Mouse (Mus musculus) E14TG2a.4 (cell line): ENCODE results near the gene Gm11569.
"Not testable (repeated sequence)": the region's sequence is repeated elsewhere in the genome, so short reads cannot be mapped to it uniquely, and the experiment has no call there.

Experiments used
- H3K27me3 ChIP-seq: 2 replicates; pipeline ENCODE4 v1.6.1; 2014; ENCODE audit warnings: low read length, control low read depth; ENCODE audit not compliant: insufficient read depth
- H3K36me3 ChIP-seq: 2 replicates; pipeline ENCODE4 v1.6.1; 2014; ENCODE audit warnings: low read length, control low read depth; ENCODE audit not compliant: insufficient read depth
- H3K4me1 ChIP-seq: replicated peaks from 2 replicates; pipeline ENCODE4 v1.6.1; 2014; ENCODE audit warnings: low read depth, low read length, control low read depth
- H3K4me3 ChIP-seq: replicated peaks from 2 replicates; pipeline ENCODE4 v1.5.1; 2014; ENCODE audit warnings: mild to moderate bottlenecking, low read length
- H3K9me3 ChIP-seq: 2 replicates; pipeline ENCODE4 v1.6.1; 2014; ENCODE audit warnings: low read length, control low read depth
- CTCF ChIP-seq: conservative IDR thresholded peaks from 2 replicates; pipeline ENCODE4 v1.5.1; 2014; ENCODE audit warnings: low read length
- NANOG ChIP-seq: IDR thresholded peaks from 2 replicates; pipeline ENCODE4 v1.6.1; 2014; ENCODE audit warnings: borderline replicate concordance, low read length, mixed read lengths
- POU5F1 ChIP-seq: IDR thresholded peaks from 2 replicates; pipeline ENCODE4 v1.6.1; 2014; ENCODE audit warnings: low read length, borderline replicate concordance

The Gm11569 gene

GRCm38 (mm10) chr11:99798832-99799231, at the start of gene Gm11569:
Gene Gm11569 (minus strand): TSS chr11:99798932.
- not testable (repeated sequence) for H3K4me1 ChIP-seq, H3K9me3 ChIP-seq, H3K4me3 ChIP-seq, H3K36me3 ChIP-seq, H3K27me3 ChIP-seq

DNA sequence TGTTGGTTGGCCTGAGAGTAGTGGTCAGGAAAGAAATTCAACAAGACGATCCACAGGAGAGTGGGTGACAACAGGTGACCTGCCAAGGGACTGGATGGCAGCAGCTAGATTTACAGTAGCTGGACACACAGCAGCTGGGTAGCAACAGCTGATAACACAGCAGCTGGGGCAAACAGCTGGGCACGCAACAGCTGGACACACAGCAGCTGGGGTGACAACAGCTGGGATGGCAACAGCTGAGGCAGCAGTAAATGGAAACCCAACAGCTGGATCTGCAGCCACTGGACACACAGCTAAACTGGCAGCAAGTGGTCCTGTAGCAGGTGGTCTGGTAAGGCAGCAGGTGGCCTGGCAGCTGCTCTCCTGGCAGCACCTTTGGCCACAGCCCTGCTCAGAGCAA, 48.0 kb upstream of the Gm11569 start:
- Histone ChIP-seq H3K36me3 (no peaks in the 10 kb centered on the region), H3K27me3 (0 out of 2 replicates have a peak, but pooled peaks cover 5% of the 10 kb centered on the region), H3K4me3 (no peak overlapping the region), H3K9me3 (no peaks in the 10 kb centered on the region), H3K4me1 (no peaks in the 10 kb centered on the region)
- TF ChIP-seq POU5F1 = no peak
- no peak for TF ChIP-seq NANOG

DNA sequence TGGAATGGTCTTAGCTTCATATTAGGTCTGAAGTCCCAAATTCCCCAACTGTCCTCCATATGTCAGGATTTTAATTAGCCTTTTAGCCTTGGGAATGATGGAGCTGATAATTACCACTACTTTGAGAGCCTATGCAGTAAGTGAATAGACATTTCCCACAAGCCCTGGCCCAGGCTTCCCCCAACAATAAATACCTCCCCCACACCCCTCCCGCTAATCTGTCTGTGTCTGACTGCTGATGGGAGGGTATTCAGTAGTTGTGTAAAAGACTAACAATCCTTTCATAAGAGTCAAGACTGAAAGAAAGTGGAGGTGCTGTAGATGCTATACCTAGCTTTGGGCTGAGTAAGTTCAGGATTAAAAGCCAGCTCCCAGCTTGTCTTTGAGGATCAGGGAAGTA, 43.5 kb upstream of the Gm11569 start:
- peaks cover 13% of the 10 kb centered on the region for H3K9me3 ChIP-seq
- 0 out of 2 replicates have a peak, but pooled peaks cover 5% of the 10 kb centered on the region for H3K27me3 ChIP-seq
- H3K4me3 ChIP-seq = no peak overlapping the region
- H3K4me1 ChIP-seq = no peaks in the 10 kb centered on the region; the same call in 1 of the 2 replicates
- TF ChIP-seq POU5F1 (no peak), NANOG (no peak), CTCF (no peak)
- H3K36me3 ChIP-seq = no peaks in the 10 kb centered on the region

DNA sequence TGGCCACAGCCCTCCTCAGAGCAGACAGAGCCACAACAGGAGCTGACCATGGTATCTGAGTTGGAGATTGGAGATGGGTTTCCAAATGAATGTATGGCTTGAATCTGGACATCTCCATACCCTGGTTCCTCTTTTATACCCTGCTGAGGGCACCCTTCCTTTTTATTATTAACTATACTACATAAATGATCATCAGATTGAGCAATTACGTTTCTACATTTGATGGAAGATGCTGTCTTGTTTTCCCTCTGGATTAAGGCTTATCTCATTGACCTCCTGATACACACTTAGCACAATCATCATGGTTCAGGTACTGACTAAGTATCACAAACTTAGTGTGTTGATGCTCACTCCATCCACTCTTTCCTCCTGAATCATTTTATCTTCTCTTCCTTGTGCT, 39.2 kb upstream of the Gm11569 start, which contains the start of gene 2300003K06Rik:
2300003K06Rik (minus strand) TSS at position 101 of the 400 bp plus-strand sequence.
- no peak for TF ChIP-seq CTCF
- TF ChIP-seq POU5F1 = no peak
- no peak for TF ChIP-seq NANOG
- H3K4me1 ChIP-seq = no peaks in the 10 kb centered on the region; the same call in 1 of the 2 replicates
- no peak within 1 kb of the TSS for H3K4me3 ChIP-seq
- H3K9me3 ChIP-seq = peaks cover 16% of the 10 kb centered on the region
- no peaks in the 10 kb centered on the region for H3K36me3 ChIP-seq
- no peaks in the 10 kb centered on the region for H3K27me3 ChIP-seq

DNA sequence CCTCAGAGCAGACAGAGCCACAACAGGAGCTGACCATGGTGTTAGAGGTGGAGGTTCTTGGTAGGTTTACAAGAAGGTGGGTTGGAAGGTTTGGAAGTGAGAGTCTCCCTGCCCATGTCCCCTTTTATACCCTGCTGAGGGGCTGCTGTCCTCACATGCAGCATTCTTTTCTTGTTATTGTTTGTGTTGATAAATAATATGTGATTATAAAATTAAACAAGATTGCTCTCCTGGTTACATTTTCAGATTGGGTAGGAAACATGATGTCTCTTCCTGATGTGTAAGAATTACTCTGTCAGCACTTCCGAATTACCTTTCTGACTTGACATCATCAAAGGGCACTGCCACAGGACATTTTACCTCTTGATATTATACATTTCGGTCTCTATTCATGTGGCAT, 16.8 kb upstream of the Gm11569 start, which contains the start of gene Gm11564:
Gm11564 (minus strand) TSS at position 101 of the 400 bp plus-strand sequence.
- H3K4me3 ChIP-seq, H3K36me3 ChIP-seq, H3K9me3 ChIP-seq, H3K4me1 ChIP-seq, H3K27me3 ChIP-seq: not testable (repeated sequence)

- not testable (repeated sequence) for H3K36me3 ChIP-seq, H3K4me1 ChIP-seq, H3K9me3 ChIP-seq, H3K27me3 ChIP-seq, H3K4me3 ChIP-seq
These were observed 11.1 kb upstream of the Gm11569 start, which contains the start of gene Krtap4-13 for GRCm38 (mm10) chr11:99809792-99810191. Gene Krtap4-13 (minus strand): TSS chr11:99809892.

GRCm38 (mm10) chr11:99804346-99804745, 5.6 kb upstream of the Gm11569 start, which contains the start of gene Gm11554:
Gene Gm11554 (minus strand): TSS chr11:99804446.
- H3K4me3 ChIP-seq, H3K27me3 ChIP-seq: not testable (repeated sequence)

DNA sequence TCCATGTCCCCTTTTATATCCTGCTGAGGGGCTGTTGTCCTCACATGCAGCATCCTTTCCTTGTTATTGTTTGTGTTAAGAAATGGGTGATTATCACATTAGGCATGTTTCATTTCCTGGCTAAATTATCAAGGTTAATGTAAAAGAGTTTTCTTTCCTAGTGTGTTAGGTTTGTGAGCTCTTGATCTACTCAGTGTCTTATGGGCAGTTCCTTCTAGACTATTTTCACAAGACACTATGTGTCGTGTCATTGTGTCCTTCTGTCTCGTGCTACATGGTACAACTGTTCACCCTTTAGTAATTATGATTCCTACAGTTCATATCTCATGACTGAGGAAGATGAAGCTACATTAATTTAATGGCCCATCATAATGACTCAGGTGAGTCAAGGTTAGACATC, 5.4 kb downstream of the Gm11569 start, which contains the start of gene Gm11596:
Gm11596 (minus strand) TSS at position 101 of the 400 bp plus-strand sequence.
- no peak within 1 kb of the TSS for H3K4me3 ChIP-seq
- no peaks in the 10 kb centered on the region for H3K36me3 ChIP-seq
- TF ChIP-seq CTCF (no peak), POU5F1 (no peak), NANOG (no peak)
- no peaks in the 10 kb centered on the region for H3K4me1 ChIP-seq
- H3K9me3 ChIP-seq = peaks cover 34% of the 10 kb centered on the region
- no peaks in the 10 kb centered on the region for H3K27me3 ChIP-seq

More at GRCm38 (mm10) chr11:99804346-99804745, 5.6 kb upstream of the Gm11569 start, which contains the start of gene Gm11554:
- H3K9me3 ChIP-seq, H3K4me1 ChIP-seq, H3K36me3 ChIP-seq: not testable (repeated sequence)

GRCm38 (mm10) chr11:99784900-99785299, 13.8 kb downstream of the Gm11569 start, which contains the start of gene Krtap4-9:
Gene Krtap4-9 (plus strand): TSS chr11:99785200.
- H3K36me3 ChIP-seq, H3K4me3 ChIP-seq, H3K4me1 ChIP-seq, H3K27me3 ChIP-seq: not testable (repeated sequence)
- H3K9me3 ChIP-seq = peaks cover 21% of the 10 kb centered on the region

- Histone ChIP-seq H3K4me1 (no peaks in the 10 kb centered on the region), H3K27me3 (no peaks in the 10 kb centered on the region), H3K36me3 (no peaks in the 10 kb centered on the region), H3K9me3 (peaks cover 13% of the 10 kb centered on the region), H3K4me3 (no peak within 1 kb of the TSS)
- TF ChIP-seq NANOG (no peak), POU5F1 (no peak), CTCF (no peak)
These were observed 18.1 kb downstream of the Gm11569 start, which contains the start of gene Krtap4-8 for GRCm38 (mm10) chr11:99780604-99781003. Gene Krtap4-8 (minus strand): TSS chr11:99780704.
